Mouse (Mus musculus): Measurements from ENCODE around the gene Schip1. TPM values are rescaled to one million over a fixed set of nuclear protein-coding genes. Genes with fewer than 3 reads are reported as not detected.

Schip1 gene
- polyA plus RNA-seq, 1 experiment from 2014 or later, result 68.8 TPM

DNA sequence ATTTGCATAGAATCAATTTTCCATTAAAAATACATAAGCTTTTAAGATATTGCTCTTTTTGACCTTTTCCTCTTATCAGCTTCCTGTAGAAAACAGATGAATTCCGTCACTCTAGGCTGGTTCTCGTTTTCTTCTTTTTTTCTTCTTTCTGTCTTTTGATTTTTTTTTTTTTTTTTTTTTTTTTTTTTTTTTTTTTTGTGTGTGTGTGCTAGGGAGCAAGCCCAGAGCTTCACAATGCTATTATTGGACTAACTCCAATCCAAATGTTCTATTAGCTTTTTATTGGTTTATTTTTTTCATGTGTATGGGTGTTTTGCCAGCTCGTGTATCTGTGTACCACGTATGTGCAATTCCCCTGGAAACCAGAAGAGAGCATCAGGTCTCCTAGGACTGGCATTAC, 420.0 kb downstream of the Schip1 start:
- 72% methylated on average over 4 of the region's 4 CpGs for WGBS (ENCODE audit: insufficient replicate concordance)

GRCm38 (mm10) chr3:68487621-68488020, 423.0 kb downstream of the Schip1 start:
- no peaks in the 10 kb centered on the region for H3K36me3 ChIP-seq (ENCODE audit: control insufficient read depth, insufficient read depth, low read length)
- 61% methylated on average over 1 of the region's 1 CpGs for WGBS (ENCODE audit: insufficient replicate concordance)
- no peak for ATAC-seq (replicated peaks; ENCODE audit: insufficient number of reproducible peaks, low FRiP score, low TSS enrichment)

More for the DNA sequence above, 420.0 kb downstream of the Schip1 start:
- H3K27me3 ChIP-seq (ENCODE audit: control insufficient read depth, insufficient read depth, low read length), result no peaks in the 10 kb centered on the region
- H3K4me1 ChIP-seq (ENCODE audit: control insufficient read depth, insufficient read depth, low read length), result no peaks in the 10 kb centered on the region; the same call in 1 of the 2 replicates
- no peak for ATAC-seq (replicated peaks; ENCODE audit: insufficient number of reproducible peaks, low FRiP score, low TSS enrichment)
- no peak overlapping the region for H3K4me2 ChIP-seq
- no peak overlapping the region for H3K27ac ChIP-seq (ENCODE audit: low read depth, low read length)
- H3K36me3 ChIP-seq (ENCODE audit: control insufficient read depth, insufficient read depth, low read length), result no peaks in the 10 kb centered on the region
- no peaks in the 10 kb centered on the region for H3K9me3 ChIP-seq (replicated peaks; ENCODE audit: control insufficient read depth, low read length)
- H3K9ac ChIP-seq (ENCODE audit: low read depth, low read length), result no peak overlapping the region
- H3K4me3 ChIP-seq (ENCODE audit: low read depth, low read length), result no peak overlapping the region

GRCm38 (mm10) chr3:68488316-68488715, 423.7 kb downstream of the Schip1 start:
- H3K4me1 ChIP-seq (ENCODE audit: control insufficient read depth, insufficient read depth, low read length), result peaks cover 13% of the 10 kb centered on the region
- H3K27me3 ChIP-seq (ENCODE audit: control insufficient read depth, insufficient read depth, low read length), result no peaks in the 10 kb centered on the region
- H3K36me3 ChIP-seq (ENCODE audit: control insufficient read depth, insufficient read depth, low read length), result no peaks in the 10 kb centered on the region
- H3K4me3 ChIP-seq (ENCODE audit: low read depth, low read length), result no peak overlapping the region
- ATAC-seq (replicated peaks; ENCODE audit: insufficient number of reproducible peaks, low FRiP score, low TSS enrichment), result no peak
- H3K4me2 ChIP-seq, result no peak overlapping the region
- H3K9ac ChIP-seq (ENCODE audit: low read depth, low read length), result no peak overlapping the region
- WGBS (ENCODE audit: insufficient replicate concordance), result 66% methylated on average over 5 of the region's 5 CpGs
- no peak overlapping the region for H3K27ac ChIP-seq (ENCODE audit: low read depth, low read length)
- H3K9me3 ChIP-seq (replicated peaks; ENCODE audit: control insufficient read depth, low read length), result no peaks in the 10 kb centered on the region

More at GRCm38 (mm10) chr3:68487621-68488020, 423.0 kb downstream of the Schip1 start:
- Histone ChIP-seq H3K4me1 (ENCODE audit: control insufficient read depth, insufficient read depth, low read length) (peaks cover 8% of the 10 kb centered on the region), H3K27me3 (ENCODE audit: control insufficient read depth, insufficient read depth, low read length) (no peaks in the 10 kb centered on the region), H3K4me3 (ENCODE audit: low read depth, low read length) (no peak overlapping the region), H3K9me3 (replicated peaks; ENCODE audit: control insufficient read depth, low read length) (no peaks in the 10 kb centered on the region), H3K4me2 (no peak overlapping the region), H3K27ac (ENCODE audit: low read depth, low read length) (no peak overlapping the region), H3K9ac (ENCODE audit: low read depth, low read length) (no peak overlapping the region)

DNA sequence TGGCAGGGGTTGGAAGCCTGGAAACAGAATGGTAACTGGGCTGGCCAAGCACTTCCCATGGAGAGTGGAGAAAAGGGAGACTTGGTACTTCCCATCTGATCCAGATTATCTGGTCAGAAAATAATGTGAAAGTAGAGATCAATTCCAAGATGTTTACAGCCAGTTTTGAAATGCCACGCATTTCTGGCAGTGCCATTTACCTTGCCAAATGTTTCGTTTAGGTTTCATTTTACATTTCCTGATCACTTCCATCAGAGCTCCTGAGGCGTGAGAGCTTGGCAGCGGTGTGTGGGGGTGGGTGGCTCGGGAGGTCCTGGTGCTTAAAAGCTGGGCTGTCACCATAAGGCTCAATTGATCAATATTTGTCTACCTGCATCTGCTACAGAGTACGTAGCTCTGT, 426.9 kb downstream of the Schip1 start:
- ATAC-seq (replicated peaks; ENCODE audit: insufficient number of reproducible peaks, low FRiP score, low TSS enrichment), result no peak
- Histone ChIP-seq H3K27ac (ENCODE audit: low read depth, low read length) (no peak overlapping the region; the same call in 1 of the 2 replicates), H3K4me2 (no peak overlapping the region), H3K27me3 (ENCODE audit: control insufficient read depth, insufficient read depth, low read length) (no peaks in the 10 kb centered on the region), H3K9ac (ENCODE audit: low read depth, low read length) (no peak overlapping the region), H3K4me1 (ENCODE audit: control insufficient read depth, insufficient read depth, low read length) (peaks cover 15% of the 10 kb centered on the region), H3K36me3 (ENCODE audit: control insufficient read depth, insufficient read depth, low read length) (no peaks in the 10 kb centered on the region), H3K4me3 (ENCODE audit: low read depth, low read length) (no peak overlapping the region), H3K9me3 (replicated peaks; ENCODE audit: control insufficient read depth, low read length) (no peaks in the 10 kb centered on the region)
- 66% methylated on average over 6 of the region's 6 CpGs for WGBS (ENCODE audit: insufficient replicate concordance)

DNA sequence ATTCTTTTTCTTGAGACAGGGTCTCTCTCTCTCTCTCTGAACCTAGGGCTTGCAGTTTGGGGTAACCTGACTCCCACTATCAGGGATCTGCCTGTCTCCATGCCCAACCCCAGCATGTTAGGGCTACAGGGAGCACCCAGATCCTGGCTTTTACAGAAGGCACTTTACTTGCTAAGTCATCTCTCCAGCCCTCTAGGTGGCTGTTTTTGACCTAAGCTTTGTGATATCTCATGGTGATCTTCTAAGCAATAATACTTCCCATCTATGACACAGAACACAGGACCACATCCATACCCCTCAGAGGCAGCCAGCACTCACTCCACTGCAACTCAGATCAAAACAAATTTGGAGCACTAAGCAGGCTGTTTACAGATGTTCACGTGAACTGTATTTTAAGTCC, 427.5 kb downstream of the Schip1 start:
- H3K9me3 ChIP-seq (replicated peaks; ENCODE audit: control insufficient read depth, low read length), result no peaks in the 10 kb centered on the region
- no peaks in the 10 kb centered on the region for H3K27me3 ChIP-seq (ENCODE audit: control insufficient read depth, insufficient read depth, low read length)
- H3K9ac ChIP-seq (ENCODE audit: low read depth, low read length), result no peak overlapping the region; the same call in 1 of the 2 replicates
- H3K4me1 ChIP-seq (ENCODE audit: control insufficient read depth, insufficient read depth, low read length), result peaks cover 15% of the 10 kb centered on the region
- WGBS (ENCODE audit: insufficient replicate concordance), result 51% methylated on average over 1 of the region's 1 CpGs
- H3K27ac ChIP-seq (ENCODE audit: low read depth, low read length), result peak overlapping the region; percentile 98
- H3K4me3 ChIP-seq (ENCODE audit: low read depth, low read length), result no peak overlapping the region
- no peaks in the 10 kb centered on the region for H3K36me3 ChIP-seq (ENCODE audit: control insufficient read depth, insufficient read depth, low read length)
- ATAC-seq (replicated peaks; ENCODE audit: insufficient number of reproducible peaks, low FRiP score, low TSS enrichment), result no peak
- peak overlapping the region; percentile 79 for H3K4me2 ChIP-seq

- Histone ChIP-seq H3K9ac (ENCODE audit: low read depth, low read length) (peak overlapping the region; percentile 90), H3K4me1 (ENCODE audit: control insufficient read depth, insufficient read depth, low read length) (peaks cover 15% of the 10 kb centered on the region), H3K4me3 (ENCODE audit: low read depth, low read length) (peak overlapping the region; percentile 80), H3K9me3 (replicated peaks; ENCODE audit: control insufficient read depth, low read length) (no peaks in the 10 kb centered on the region), H3K27ac (ENCODE audit: low read depth, low read length) (peak overlapping the region; percentile 98), H3K27me3 (ENCODE audit: control insufficient read depth, insufficient read depth, low read length) (no peaks in the 10 kb centered on the region), H3K4me2 (peak overlapping the region; percentile 79), H3K36me3 (ENCODE audit: control insufficient read depth, insufficient read depth, low read length) (no peaks in the 10 kb centered on the region)
- ATAC-seq (replicated peaks; ENCODE audit: insufficient number of reproducible peaks, low FRiP score, low TSS enrichment), result no peak
- WGBS (ENCODE audit: insufficient replicate concordance), result 8% methylated on average over 3 of the region's 3 CpGs
These were observed 427.9 kb downstream of the Schip1 start for GRCm38 (mm10) chr3:68492513-68492912.

GRCm38 (mm10) chr3:68493170-68493585, 428.6 kb downstream of the Schip1 start:
- Histone ChIP-seq H3K36me3 (ENCODE audit: control insufficient read depth, insufficient read depth, low read length) (no peaks in the 10 kb centered on the region), H3K27me3 (ENCODE audit: control insufficient read depth, insufficient read depth, low read length) (no peaks in the 10 kb centered on the region), H3K4me1 (ENCODE audit: control insufficient read depth, insufficient read depth, low read length) (peaks cover 15% of the 10 kb centered on the region), H3K27ac (ENCODE audit: low read depth, low read length) (peak overlapping the region; percentile 98), H3K4me3 (ENCODE audit: low read depth, low read length) (peak overlapping the region; percentile 80), H3K9me3 (replicated peaks; ENCODE audit: control insufficient read depth, low read length) (no peaks in the 10 kb centered on the region), H3K4me2 (peak overlapping the region; percentile 79), H3K9ac (ENCODE audit: low read depth, low read length) (peak overlapping the region; percentile 90)
- peak; percentile 63 for ATAC-seq (replicated peaks; ENCODE audit: insufficient number of reproducible peaks, low FRiP score, low TSS enrichment)
- WGBS (ENCODE audit: insufficient replicate concordance), result 0% methylated on average over 12 of the region's 12 CpGs

DNA sequence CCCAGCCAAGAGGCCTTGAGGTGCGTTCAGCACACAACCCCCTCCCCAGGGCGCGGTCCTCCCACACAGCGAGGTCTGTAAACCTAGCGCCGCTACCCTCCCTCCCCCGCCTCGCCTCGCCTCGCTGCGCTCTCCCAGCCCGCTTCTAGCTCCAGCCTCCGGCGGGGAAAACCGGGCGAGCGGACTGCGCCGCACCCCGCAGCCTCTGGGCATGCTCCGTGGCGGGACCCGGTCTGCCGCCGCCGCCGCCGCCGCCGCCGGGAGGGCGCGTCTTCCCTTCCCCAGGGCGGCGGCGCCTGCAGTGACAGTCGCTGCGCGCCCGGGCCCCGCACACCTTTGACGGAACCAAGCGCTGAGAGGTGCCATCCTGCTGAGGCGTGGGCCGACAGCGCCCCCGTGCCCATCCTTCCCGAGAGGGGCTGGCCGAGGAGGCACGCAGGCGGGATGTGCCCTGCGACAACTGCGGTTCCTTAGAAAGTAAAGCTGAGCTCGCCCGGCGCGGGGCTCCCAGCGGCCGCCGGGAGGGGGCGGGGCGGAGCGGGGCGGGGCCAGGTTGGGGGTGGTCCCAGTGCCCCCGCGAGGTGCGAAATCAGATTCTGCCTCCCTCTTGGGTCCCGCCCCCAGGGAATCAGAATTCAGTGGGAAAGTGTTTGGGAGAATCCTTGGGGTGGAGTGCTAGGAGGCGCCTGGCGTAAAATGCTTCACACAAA, 429.1 kb downstream of the Schip1 start:
- under 1% methylated on average over 58 of the region's 70 CpGs for WGBS (ENCODE audit: insufficient replicate concordance)
- Histone ChIP-seq H3K27me3 (ENCODE audit: control insufficient read depth, insufficient read depth, low read length) (no peaks in the 10 kb centered on the region), H3K4me2 (peak overlapping the region; percentile 79), H3K9ac (ENCODE audit: low read depth, low read length) (peak overlapping the region; percentile 90), H3K9me3 (replicated peaks; ENCODE audit: control insufficient read depth, low read length) (no peaks in the 10 kb centered on the region), H3K4me1 (ENCODE audit: control insufficient read depth, insufficient read depth, low read length) (peaks cover 15% of the 10 kb centered on the region), H3K4me3 (ENCODE audit: low read depth, low read length) (peak overlapping the region; percentile 80), H3K27ac (ENCODE audit: low read depth, low read length) (peak overlapping the region; percentile 98), H3K36me3 (ENCODE audit: control insufficient read depth, insufficient read depth, low read length) (no peaks in the 10 kb centered on the region)
- peak; percentile 79 for ATAC-seq (replicated peaks; ENCODE audit: insufficient number of reproducible peaks, low FRiP score, low TSS enrichment)
